Mouse (Mus musculus): Measurements from ENCODE around the gene Tff1.

The Tff1 gene

GRCm38 (mm10) chr17:31165127-31165526, at the start of gene Tff1:
Gene Tff1, minus strand, starts transcription at chr17:31165277.
- no peak for DNase-seq (ENCODE audit: low read depth, low spot score)

- DNase-seq (ENCODE audit: low read depth, low spot score) = peak; percentile 48
These were observed 46.8 kb upstream of the Tff1 start for GRCm38 (mm10) chr17:31211881-31212280.

GRCm38 (mm10) chr17:31210299-31210698, 45.2 kb upstream of the Tff1 start:
- peak; percentile 83 for DNase-seq (ENCODE audit: low read depth, low spot score)

- peak; percentile 47 for DNase-seq (ENCODE audit: low read depth, low spot score)
These were observed 44.4 kb upstream of the Tff1 start for GRCm38 (mm10) chr17:31209376-31209930.

GRCm38 (mm10) chr17:31208654-31209053, 43.6 kb upstream of the Tff1 start:
- DNase-seq (ENCODE audit: low read depth, low spot score) = no peak

- DNase-seq (ENCODE audit: low read depth, low spot score) = peak; percentile 85
These were observed 42.8 kb upstream of the Tff1 start, which contains the start of gene Ubash3a for GRCm38 (mm10) chr17:31207771-31208334. Gene Ubash3a, plus strand, starts transcription at chr17:31207873.

- no peak for DNase-seq (ENCODE audit: low read depth, low spot score)
These were observed 33.8 kb upstream of the Tff1 start, which contains the start of gene Tmprss3 for GRCm38 (mm10) chr17:31198877-31199276. Gene Tmprss3, minus strand, starts transcription at chr17:31198977.

- DNase-seq (ENCODE audit: low read depth, low spot score) = no peak
These were observed 31.2 kb upstream of the Tff1 start for GRCm38 (mm10) chr17:31196283-31196682.

GRCm38 (mm10) chr17:31195207-31195606, 30.1 kb upstream of the Tff1 start:
- no peak for DNase-seq (ENCODE audit: low read depth, low spot score)

GRCm38 (mm10) chr17:31193360-31193759, 28.3 kb upstream of the Tff1 start:
- DNase-seq (ENCODE audit: low read depth, low spot score) = no peak

- no peak for DNase-seq (ENCODE audit: low read depth, low spot score)
These were observed 27.6 kb upstream of the Tff1 start for GRCm38 (mm10) chr17:31192663-31193062.

- DNase-seq (ENCODE audit: low read depth, low spot score) = no peak
These were observed 26.7 kb upstream of the Tff1 start for GRCm38 (mm10) chr17:31191825-31192224.

- DNase-seq (ENCODE audit: low read depth, low spot score) = peak; percentile 70
These were observed 22.3 kb upstream of the Tff1 start for GRCm38 (mm10) chr17:31187370-31187769.

- peak; percentile 25 for DNase-seq (ENCODE audit: low read depth, low spot score)
These were observed 19.4 kb upstream of the Tff1 start for GRCm38 (mm10) chr17:31184269-31184990.

GRCm38 (mm10) chr17:31183180-31183974, 18.3 kb upstream of the Tff1 start:
- no peak for DNase-seq (ENCODE audit: low read depth, low spot score)

- DNase-seq (ENCODE audit: low read depth, low spot score) = no peak
These were observed 16.4 kb upstream of the Tff1 start for GRCm38 (mm10) chr17:31181490-31181889.

GRCm38 (mm10) chr17:31176321-31176720, 11.2 kb upstream of the Tff1 start:
- DNase-seq (ENCODE audit: low read depth, low spot score) = peak; percentile 56

- no peak for DNase-seq (ENCODE audit: low read depth, low spot score)
These were observed 4.7 kb upstream of the Tff1 start for GRCm38 (mm10) chr17:31169796-31170195.

- DNase-seq (ENCODE audit: low read depth, low spot score) = no peak
These were observed 1.3 kb downstream of the Tff1 start for GRCm38 (mm10) chr17:31163821-31164220.

- no peak for DNase-seq (ENCODE audit: low read depth, low spot score)
These were observed 2.5 kb downstream of the Tff1 start for GRCm38 (mm10) chr17:31162607-31163006.

- DNase-seq (ENCODE audit: low read depth, low spot score) = no peak
These were observed 4.8 kb downstream of the Tff1 start for GRCm38 (mm10) chr17:31160291-31160690.

GRCm38 (mm10) chr17:31157921-31158320, 7.2 kb downstream of the Tff1 start:
- no peak for DNase-seq (ENCODE audit: low read depth, low spot score)
